Mouse (Mus musculus) heart, embryonic 16.5 days (tissue): ENCODE measurements around the gene Slc25a29. TPM values are rescaled to one million over a fixed set of nuclear protein-coding genes. Genes with fewer than 3 reads are reported as not detected.

Source experiments
- ATAC-seq: fragments of 200-750 bp; cut with Nextera tagmentation; replicated peaks from 2 replicates; pipeline ENCODE4 v1.8.0; 2017; ENCODE audit warnings: moderate number of reproducible peaks; ENCODE audit not compliant: insufficient read depth, low FRiP score; ENCODE audit errors: extremely low read depth
- H3K27ac ChIP-seq: fragments of 300-500 bp; sonication (generic); 2 replicates; pipeline ENCODE4 v1.5.1; 2014; ENCODE audit warnings: mild to moderate bottlenecking, low read length, control low read depth, moderate library complexity
- H3K27me3 ChIP-seq: fragments of 300-500 bp; sonication (generic); 2 replicates; pipeline ENCODE4 v1.6.1; 2014; ENCODE audit warnings: low read length, mixed read lengths; ENCODE audit not compliant: control insufficient read depth, insufficient read depth
- H3K36me3 ChIP-seq: fragments of 300-500 bp; sonication (generic); 2 replicates; pipeline ENCODE4 v1.6.1; 2014; ENCODE audit not compliant: control insufficient read depth, insufficient read depth
- H3K4me1 ChIP-seq: fragments of 300-500 bp; sonication (generic); 2 replicates; pipeline ENCODE4 v1.6.1; 2014; ENCODE audit warnings: low read length, mixed read lengths; ENCODE audit not compliant: control insufficient read depth, insufficient read depth
- H3K4me2 ChIP-seq: fragments of 300-500 bp; sonication (generic); 2 replicates; pipeline ENCODE4 v1.6.1; 2014; ENCODE audit warnings: low read depth, mild to moderate bottlenecking, control low read depth, low read length
- H3K4me3 ChIP-seq: fragments of 300-500 bp; sonication (generic); 2 replicates; pipeline ENCODE4 v1.5.1; 2014; ENCODE audit warnings: mild to moderate bottlenecking, control low read depth, low read length
- H3K9ac ChIP-seq: fragments of 300-500 bp; sonication (generic); 2 replicates; pipeline ENCODE4 v1.6.1; 2014; ENCODE audit warnings: low read length, control low read depth
- H3K9me3 ChIP-seq: fragments of 300-500 bp; sonication (generic); replicated peaks from 2 replicates; pipeline ENCODE4 v1.6.1; 2016; ENCODE audit warnings: low read length; ENCODE audit not compliant: control insufficient read depth
- WGBS: fragments of 180-500 bp; shearing (Covaris S2); extraction: QIAGEN DNeasy Blood & Tissue Kit; methylation state at CpG from one replicate; pipeline ENCODE4 v1.1.7; 2014; 5-methylcytosine and 5-hydroxymethylcytosine counted together
- polyA plus RNA-seq: library from polyadenylated mRNA; unstranded; fragments of >200 nt; fragmentation: Nextera tagmentation; extraction: Ambion mirVana; gene quantifications from 2 replicates; pipeline ENCODE4 v1.2.1, GENCODE M21; 2015

Gene Slc25a29
- polyA plus RNA-seq, 1 experiment from 2014 or later = 4.3 TPM

- Histone ChIP-seq H3K9ac (no peak overlapping the region), H3K36me3 (peaks cover 8% of the 10 kb centered on the region; the same call in 1 of the 2 replicates), H3K4me1 (peaks cover 7% of the 10 kb centered on the region), H3K27me3 (no peaks in the 10 kb centered on the region), H3K4me2 (no peak overlapping the region), H3K9me3 (no peaks in the 10 kb centered on the region), H3K27ac (no peak overlapping the region), H3K4me3 (no peak overlapping the region)
- WGBS = 72% methylated on average over 6 of the region's 6 CpGs
- no peak for ATAC-seq
These were observed 5.3 kb downstream of the Slc25a29 start for GRCm38 (mm10) chr12:108830358-108830757.

DNA sequence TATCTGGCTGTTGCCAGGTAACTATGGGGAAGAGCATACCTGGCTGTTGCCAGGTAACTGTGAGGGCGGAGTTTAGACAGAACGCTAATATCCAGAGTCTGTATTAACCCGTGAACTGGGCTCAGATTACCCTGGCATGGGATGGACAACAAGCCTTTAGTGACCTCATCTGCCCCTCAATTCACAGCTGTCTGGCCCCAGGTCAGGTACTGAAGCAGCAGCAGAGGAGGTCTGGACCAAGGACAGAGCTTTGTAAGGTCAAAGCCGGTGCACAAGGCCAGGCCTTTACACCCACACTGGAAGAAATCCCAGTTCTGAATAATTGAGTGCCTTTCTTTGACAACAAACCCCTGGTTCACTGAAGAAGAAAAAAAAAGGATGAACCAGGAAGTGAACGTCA is 6.0 kb downstream of the Slc25a29 start:
- Histone ChIP-seq H3K4me2 (no peak overlapping the region), H3K27me3 (no peaks in the 10 kb centered on the region), H3K27ac (no peak overlapping the region), H3K36me3 (peaks cover 8% of the 10 kb centered on the region; the same call in 1 of the 2 replicates), H3K4me3 (no peak overlapping the region), H3K4me1 (peaks cover under 1% of the 10 kb centered on the region; the same call in 1 of the 2 replicates), H3K9ac (no peak overlapping the region), H3K9me3 (no peaks in the 10 kb centered on the region)
- WGBS = 73% methylated on average over 5 of the region's 5 CpGs
- ATAC-seq = no peak

DNA sequence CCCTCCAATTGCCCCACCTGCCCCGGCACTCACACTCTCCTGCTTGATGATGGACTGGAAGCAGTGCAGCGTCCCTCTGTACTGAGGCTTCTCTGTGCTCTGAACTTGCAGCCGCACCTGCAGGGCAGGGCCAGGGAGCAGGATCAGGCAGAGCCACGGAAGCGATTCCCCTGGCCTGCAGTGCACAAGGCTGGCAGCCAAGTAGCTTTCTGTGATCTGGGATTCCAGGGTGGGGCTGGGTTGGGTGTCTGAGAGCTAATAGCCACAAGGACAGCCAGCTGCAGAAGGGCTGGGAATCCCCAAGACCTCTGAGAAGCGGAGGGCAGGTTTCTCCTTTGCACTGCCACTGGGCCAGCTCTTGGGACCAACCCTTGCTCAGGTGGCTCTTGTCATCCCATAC is 8.0 kb downstream of the Slc25a29 start:
- ATAC-seq = 0 out of 2 replicates have a peak, but pooled peaks have one; percentile 10
- 91% methylated on average over 6 of the region's 6 CpGs for WGBS
- Histone ChIP-seq H3K9ac (no peak overlapping the region), H3K4me1 (no peaks in the 10 kb centered on the region), H3K4me2 (no peak overlapping the region), H3K36me3 (peaks cover 8% of the 10 kb centered on the region; the same call in 1 of the 2 replicates), H3K27ac (no peak overlapping the region), H3K9me3 (no peaks in the 10 kb centered on the region), H3K27me3 (no peaks in the 10 kb centered on the region), H3K4me3 (no peak overlapping the region)

DNA sequence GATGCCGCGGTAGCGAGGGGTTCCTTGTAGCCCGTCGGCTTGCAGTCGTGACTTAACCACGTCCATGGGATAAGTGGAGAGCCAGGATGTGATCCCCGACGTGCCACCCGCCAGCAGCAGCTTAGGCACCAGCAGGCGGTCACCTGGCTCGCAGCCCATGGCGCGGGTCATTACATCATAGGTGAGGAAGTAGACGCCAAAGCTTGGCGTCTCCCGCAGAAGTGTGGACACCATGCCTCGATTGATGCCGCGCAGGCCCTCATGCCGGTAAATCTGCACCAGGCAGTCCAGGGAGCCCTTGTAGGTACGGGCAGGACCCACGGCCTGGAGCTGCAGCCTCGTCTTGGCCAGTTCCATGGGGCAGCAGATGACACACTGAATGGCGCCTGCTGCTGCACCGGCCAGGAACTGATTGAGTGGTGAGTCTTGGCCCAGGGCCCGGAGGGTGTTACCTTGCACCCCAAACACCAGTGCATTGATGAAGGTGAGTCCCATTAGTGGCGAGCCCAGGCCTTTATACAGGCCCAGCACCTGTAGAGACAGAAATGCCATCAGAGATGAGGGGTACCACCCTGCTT is 8.6 kb downstream of the Slc25a29 start:
- Histone ChIP-seq H3K27me3 (no peaks in the 10 kb centered on the region), H3K4me1 (no peaks in the 10 kb centered on the region), H3K4me3 (no peak overlapping the region), H3K9me3 (no peaks in the 10 kb centered on the region), H3K9ac (no peak overlapping the region), H3K4me2 (no peak overlapping the region), H3K36me3 (peaks cover 8% of the 10 kb centered on the region; the same call in 1 of the 2 replicates), H3K27ac (no peak overlapping the region)
- no peak for ATAC-seq
- WGBS = 95% methylated on average over 28 of the region's 28 CpGs

- WGBS = 93% methylated on average over 19 of the region's 19 CpGs
- no peaks in the 10 kb centered on the region for H3K4me1 ChIP-seq
These were observed 9.3 kb downstream of the Slc25a29 start for GRCm38 (mm10) chr12:108826282-108826957.

GRCm38 (mm10) chr12:108825561-108826224 is 10.0 kb downstream of the Slc25a29 start:
- Histone ChIP-seq H3K27ac (no peak overlapping the region), H3K27me3 (no peaks in the 10 kb centered on the region), H3K36me3 (peaks cover 8% of the 10 kb centered on the region; the same call in 1 of the 2 replicates), H3K4me2 (no peak overlapping the region), H3K4me3 (no peak overlapping the region), H3K4me1 (no peaks in the 10 kb centered on the region), H3K9ac (no peak overlapping the region), H3K9me3 (no peaks in the 10 kb centered on the region)
- no peak for ATAC-seq
- 90% methylated on average over 13 of the region's 13 CpGs for WGBS

More at GRCm38 (mm10) chr12:108826282-108826957, 9.3 kb downstream of the Slc25a29 start:
- ATAC-seq = no peak
- no peak overlapping the region for H3K4me3 ChIP-seq
- no peak overlapping the region for H3K4me2 ChIP-seq
- no peaks in the 10 kb centered on the region for H3K27me3 ChIP-seq
- no peak overlapping the region for H3K27ac ChIP-seq
- H3K36me3 ChIP-seq = peaks cover 8% of the 10 kb centered on the region; the same call in 1 of the 2 replicates
- no peak overlapping the region for H3K9ac ChIP-seq
- no peaks in the 10 kb centered on the region for H3K9me3 ChIP-seq

- WGBS = 85% methylated on average over 15 of the region's 15 CpGs
- Histone ChIP-seq H3K36me3 (peaks cover 8% of the 10 kb centered on the region; the same call in 1 of the 2 replicates), H3K27ac (no peak overlapping the region)
These were observed 11.3 kb downstream of the Slc25a29 start for GRCm38 (mm10) chr12:108824225-108824874.

DNA sequence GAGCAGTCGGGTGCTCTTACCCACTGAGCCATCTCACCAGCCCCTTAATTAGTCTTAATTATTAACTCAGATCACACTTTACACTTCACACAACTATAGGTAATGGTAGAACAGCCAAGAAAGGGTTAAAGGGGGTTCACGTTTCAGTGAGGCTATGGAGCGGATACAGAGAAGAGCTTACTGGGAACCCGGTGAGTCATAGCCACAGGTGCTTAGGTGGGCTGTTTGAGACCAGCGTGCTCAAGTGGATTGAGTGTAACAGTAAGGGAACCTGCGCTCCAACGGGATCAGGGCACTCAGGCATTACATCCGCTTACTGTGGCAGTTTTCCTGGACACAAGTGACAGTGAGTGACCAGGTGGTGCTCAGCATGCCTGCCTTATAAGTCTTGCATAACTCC is 12.6 kb downstream of the Slc25a29 start:
- WGBS = 70% methylated on average over 8 of the region's 8 CpGs
- no peaks in the 10 kb centered on the region for H3K9me3 ChIP-seq
- no peak overlapping the region for H3K27ac ChIP-seq
- no peak overlapping the region for H3K4me3 ChIP-seq
- peaks cover 4% of the 10 kb centered on the region; the same call in 1 of the 2 replicates for H3K36me3 ChIP-seq
- no peak overlapping the region for H3K4me2 ChIP-seq
- ATAC-seq = no peak
- peaks cover 2% of the 10 kb centered on the region; the same call in 1 of the 2 replicates for H3K4me1 ChIP-seq
- H3K27me3 ChIP-seq = no peaks in the 10 kb centered on the region
- H3K9ac ChIP-seq = no peak overlapping the region

More at GRCm38 (mm10) chr12:108824225-108824874, 11.3 kb downstream of the Slc25a29 start:
- H3K9ac ChIP-seq = no peak overlapping the region
- H3K27me3 ChIP-seq = no peaks in the 10 kb centered on the region
- H3K4me3 ChIP-seq = no peak overlapping the region
- H3K4me2 ChIP-seq = no peak overlapping the region
- H3K4me1 ChIP-seq = peaks cover 2% of the 10 kb centered on the region; the same call in 1 of the 2 replicates
- ATAC-seq = no peak
- no peaks in the 10 kb centered on the region for H3K9me3 ChIP-seq
